Mouse (Mus musculus): ENCODE data around the gene Ap1g2.

DNA sequence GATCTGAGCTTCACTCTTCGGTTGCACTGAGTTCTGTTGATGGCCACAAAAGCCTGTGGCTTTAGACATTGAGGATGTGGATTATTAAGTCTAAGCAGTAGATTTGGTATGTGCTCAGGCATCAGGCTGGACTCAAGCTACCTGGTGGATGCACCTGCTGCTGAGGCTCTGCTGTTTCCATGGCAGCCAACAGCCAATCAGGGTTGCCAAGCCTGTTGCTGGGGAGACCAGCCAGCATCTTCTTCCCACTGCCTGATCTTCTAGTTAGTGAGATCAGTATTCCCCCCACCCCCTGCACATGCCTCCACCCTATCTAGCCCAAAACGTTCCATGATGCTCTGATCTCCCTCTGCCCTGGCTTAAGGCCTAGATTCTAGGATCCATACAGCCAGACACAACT lies 5.3 kb upstream of the Ap1g2 start:
- TF ChIP-seq CTCF (conservative IDR thresholded peaks at IDR 0.05; ENCODE audit: low read length) (no peak), POU5F1 (IDR thresholded peaks at IDR 0.05; ENCODE audit: borderline replicate concordance, low read length) (no peak)

Measured in E14TG2a.4 (cell line).